Mouse (Mus musculus) mature B cell (primary cell): Measurements from ENCODE around the gene Frmd5.

Experiments
- in situ Hi-C: fragments of 300-500 bp; cut with MboI; formaldehyde crosslinking; loops from 2 replicates; pipeline ENCODE4 v1.14.3; 2019

Frmd5 gene

GRCm38 (mm10) chr2:121761281-121761795 is 45.5 kb downstream of the Frmd5 start:
- in situ Hi-C loops, result no loop called here

GRCm38 (mm10) chr2:121760646-121761045 is 46.2 kb downstream of the Frmd5 start:
- in situ Hi-C loops, result no loop called here

- in situ Hi-C loops, result no loop called here
These were observed 48.6 kb downstream of the Frmd5 start for GRCm38 (mm10) chr2:121758258-121758657.

- in situ Hi-C loops, result no loop called here
These were observed 50.6 kb downstream of the Frmd5 start for GRCm38 (mm10) chr2:121756336-121756735.

GRCm38 (mm10) chr2:121755056-121755455 is 51.8 kb downstream of the Frmd5 start:
- in situ Hi-C loops, result no loop called here

GRCm38 (mm10) chr2:121750121-121750520 is 56.8 kb downstream of the Frmd5 start:
- in situ Hi-C loops, result no loop called here

- in situ Hi-C loops, result no loop called here
These were observed 65.7 kb downstream of the Frmd5 start for GRCm38 (mm10) chr2:121741151-121741550.

- in situ Hi-C loops, result no loop called here
These were observed 67.5 kb downstream of the Frmd5 start for GRCm38 (mm10) chr2:121739410-121739809.

- in situ Hi-C loops, result no loop called here
These were observed 73.5 kb downstream of the Frmd5 start for GRCm38 (mm10) chr2:121733426-121733825.

- in situ Hi-C loops, result no loop called here
These were observed 76.4 kb downstream of the Frmd5 start for GRCm38 (mm10) chr2:121730486-121730885.

- in situ Hi-C loops, result no loop called here
These were observed 77.8 kb downstream of the Frmd5 start for GRCm38 (mm10) chr2:121728907-121729575.

- in situ Hi-C loops, result no loop called here
These were observed 82.0 kb downstream of the Frmd5 start for GRCm38 (mm10) chr2:121724866-121725265.

- in situ Hi-C loops, result no loop called here
These were observed 83.1 kb downstream of the Frmd5 start for GRCm38 (mm10) chr2:121723796-121724195.

GRCm38 (mm10) chr2:121719000-121719399 is 87.9 kb downstream of the Frmd5 start:
- in situ Hi-C loops, result no loop called here

- in situ Hi-C loops, result no loop called here
These were observed 89.8 kb downstream of the Frmd5 start for GRCm38 (mm10) chr2:121717133-121717532.

- in situ Hi-C loops, result no loop called here
These were observed 93.3 kb downstream of the Frmd5 start for GRCm38 (mm10) chr2:121713567-121713966.

GRCm38 (mm10) chr2:121711748-121712384 is 95.0 kb downstream of the Frmd5 start:
- in situ Hi-C loops, result no loop called here

GRCm38 (mm10) chr2:121709096-121709495 is 97.8 kb downstream of the Frmd5 start:
- in situ Hi-C loops, result no loop called here

- in situ Hi-C loops, result no loop called here
These were observed 99.4 kb downstream of the Frmd5 start for GRCm38 (mm10) chr2:121707461-121707860.

- in situ Hi-C loops, result no loop called here
These were observed 101.1 kb downstream of the Frmd5 start for GRCm38 (mm10) chr2:121705756-121706155.

- in situ Hi-C loops, result no loop called here
These were observed 107.6 kb downstream of the Frmd5 start for GRCm38 (mm10) chr2:121699331-121699730.

GRCm38 (mm10) chr2:121695436-121695835 is 111.5 kb downstream of the Frmd5 start:
- in situ Hi-C loops, result no loop called here

GRCm38 (mm10) chr2:121688107-121688506 is 118.8 kb downstream of the Frmd5 start:
- in situ Hi-C loops, result no loop called here
